Mouse (Mus musculus): ENCODE data around the gene Bad. TPM values are rescaled to one million over a fixed set of nuclear protein-coding genes. Genes with fewer than 3 reads are reported as not detected.

Bad gene
- polyA plus RNA-seq, 1 experiment from 2014 or later: 79.3 TPM

DNA sequence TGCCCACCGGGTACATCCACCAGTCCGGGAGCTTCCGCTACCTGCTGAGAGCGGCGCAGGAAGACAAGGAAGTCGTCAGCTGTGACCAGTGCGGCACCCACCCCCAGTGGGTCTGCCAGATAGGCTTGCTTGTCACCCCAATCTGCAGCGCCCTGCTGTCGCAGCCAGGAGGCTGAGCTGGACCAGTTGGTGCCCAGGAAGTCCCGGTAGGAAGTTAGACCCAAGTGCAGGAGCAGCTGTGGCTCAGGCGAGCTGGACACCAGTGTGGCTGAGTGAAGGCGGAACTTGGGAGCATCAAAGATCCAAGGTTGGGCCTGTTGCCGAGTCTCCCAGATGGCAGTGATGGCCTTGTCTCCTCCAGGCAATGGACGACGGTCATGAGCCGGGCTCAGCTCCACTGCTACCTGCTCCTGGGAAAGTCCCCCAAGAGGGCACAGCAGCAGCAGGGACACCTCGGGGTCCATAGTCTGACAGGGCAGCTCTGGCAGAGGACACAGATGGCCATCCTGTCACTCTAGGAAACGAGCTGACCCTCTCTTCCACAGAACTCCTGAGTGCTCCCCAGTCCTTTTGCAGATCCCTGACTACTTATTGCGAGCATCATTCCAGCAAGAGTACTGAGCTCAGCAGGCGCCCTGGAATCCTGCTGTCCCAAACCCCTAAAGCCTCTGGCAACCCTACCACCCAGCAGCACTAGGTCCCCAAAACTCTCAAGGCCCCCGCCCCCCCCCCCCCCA lies 53.8 kb downstream of the Bad start:
- ATAC-seq (ENCODE audit: low FRiP score, low TSS enrichment) (no peak), DNase-seq (no peak)
- peak overlapping the region; percentile 63 for H3K4me3 ChIP-seq (replicated peaks; ENCODE audit: low read depth, low read length)
- H3K36me3 ChIP-seq (ENCODE audit: control insufficient read depth, insufficient read depth, low read length): peaks cover 22% of the 10 kb centered on the region
- WGBS: 48% methylated on average over 21 of the region's 21 CpGs
- H3K4me2 ChIP-seq (ENCODE audit: low read length): peak overlapping the region; percentile 87
- H3K9me3 ChIP-seq (ENCODE audit: control insufficient read depth, low read length): no peaks in the 10 kb centered on the region
- H3K9ac ChIP-seq (replicated peaks; ENCODE audit: low read length): peak overlapping the region; percentile 73
- no peaks in the 10 kb centered on the region for H3K27me3 ChIP-seq (ENCODE audit: control insufficient read depth, insufficient read depth, low read length)
- H3K4me1 ChIP-seq (ENCODE audit: control insufficient read depth, insufficient read depth, low read length): peaks cover 34% of the 10 kb centered on the region
- H3K27ac ChIP-seq (replicated peaks; ENCODE audit: low read depth, low read length): 0 out of 2 replicates have a peak overlapping the region, but pooled peaks have one; percentile 67

DNA sequence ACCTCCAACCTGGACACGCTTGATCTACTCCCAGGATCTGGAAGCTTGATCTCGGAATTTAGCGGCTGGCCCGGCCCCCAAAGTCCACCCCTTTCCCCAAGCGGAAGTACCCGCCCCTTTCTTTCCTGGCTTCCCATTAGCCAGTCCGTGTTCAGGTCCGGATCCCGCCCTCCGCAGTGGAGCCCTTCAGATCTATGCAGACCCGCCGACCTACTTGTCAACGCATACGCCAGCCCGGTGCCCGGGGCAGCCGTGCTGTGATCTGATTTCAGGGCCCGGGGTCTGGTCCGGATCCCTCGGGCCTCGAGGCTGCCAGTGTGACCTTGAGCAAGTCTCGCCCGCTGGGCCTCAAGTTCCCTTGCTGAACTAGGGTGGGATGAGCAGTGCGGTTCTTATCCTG lies 54.3 kb downstream of the Bad start, which contains the start of the genes Nudt22 and Trpt1:
TSS of gene Nudt22 (minus strand) at position 112 of the 400 bp plus-strand sequence.
TSS of gene Trpt1 (plus strand) at position 126 of the 400 bp plus-strand sequence.
- H3K27me3 ChIP-seq (ENCODE audit: control insufficient read depth, insufficient read depth, low read length): no peaks in the 10 kb centered on the region
- peak within 1 kb of the TSS; percentile 63 for H3K4me3 ChIP-seq (replicated peaks; ENCODE audit: low read depth, low read length)
- peak; percentile 59 for ATAC-seq (ENCODE audit: low FRiP score, low TSS enrichment)
- H3K4me1 ChIP-seq (ENCODE audit: control insufficient read depth, insufficient read depth, low read length): peaks cover 34% of the 10 kb centered on the region
- H3K27ac ChIP-seq (replicated peaks; ENCODE audit: low read depth, low read length): peak within 1 kb of the TSS; percentile 67; the same call in 1 of the 2 replicates
- peak; percentile 88 for DNase-seq
- peaks cover 22% of the 10 kb centered on the region for H3K36me3 ChIP-seq (ENCODE audit: control insufficient read depth, insufficient read depth, low read length)
- H3K4me2 ChIP-seq (ENCODE audit: low read length): peak within 1 kb of the TSS; percentile 87
- H3K9me3 ChIP-seq (ENCODE audit: control insufficient read depth, low read length): no peaks in the 10 kb centered on the region
- under 1% methylated on average over 24 of the region's 24 CpGs for WGBS
- peak within 1 kb of the TSS; percentile 73 for H3K9ac ChIP-seq (replicated peaks; ENCODE audit: low read length)

GRCm38 (mm10) chr19:6997721-6998290 lies 56.1 kb downstream of the Bad start:
- DNase-seq: no peak
- Histone ChIP-seq H3K9ac (replicated peaks; ENCODE audit: low read length) (no peak overlapping the region), H3K9me3 (ENCODE audit: control insufficient read depth, low read length) (no peaks in the 10 kb centered on the region), H3K4me2 (ENCODE audit: low read length) (no peak overlapping the region), H3K36me3 (ENCODE audit: control insufficient read depth, insufficient read depth, low read length) (peaks cover 22% of the 10 kb centered on the region), H3K4me3 (replicated peaks; ENCODE audit: low read depth, low read length) (no peak overlapping the region), H3K4me1 (ENCODE audit: control insufficient read depth, insufficient read depth, low read length) (peaks cover 29% of the 10 kb centered on the region), H3K27me3 (ENCODE audit: control insufficient read depth, insufficient read depth, low read length) (no peaks in the 10 kb centered on the region), H3K27ac (replicated peaks; ENCODE audit: low read depth, low read length) (no peak overlapping the region)
- WGBS: 82% methylated on average over 9 of the region's 9 CpGs
- no peak for ATAC-seq (ENCODE audit: low FRiP score, low TSS enrichment)

DNA sequence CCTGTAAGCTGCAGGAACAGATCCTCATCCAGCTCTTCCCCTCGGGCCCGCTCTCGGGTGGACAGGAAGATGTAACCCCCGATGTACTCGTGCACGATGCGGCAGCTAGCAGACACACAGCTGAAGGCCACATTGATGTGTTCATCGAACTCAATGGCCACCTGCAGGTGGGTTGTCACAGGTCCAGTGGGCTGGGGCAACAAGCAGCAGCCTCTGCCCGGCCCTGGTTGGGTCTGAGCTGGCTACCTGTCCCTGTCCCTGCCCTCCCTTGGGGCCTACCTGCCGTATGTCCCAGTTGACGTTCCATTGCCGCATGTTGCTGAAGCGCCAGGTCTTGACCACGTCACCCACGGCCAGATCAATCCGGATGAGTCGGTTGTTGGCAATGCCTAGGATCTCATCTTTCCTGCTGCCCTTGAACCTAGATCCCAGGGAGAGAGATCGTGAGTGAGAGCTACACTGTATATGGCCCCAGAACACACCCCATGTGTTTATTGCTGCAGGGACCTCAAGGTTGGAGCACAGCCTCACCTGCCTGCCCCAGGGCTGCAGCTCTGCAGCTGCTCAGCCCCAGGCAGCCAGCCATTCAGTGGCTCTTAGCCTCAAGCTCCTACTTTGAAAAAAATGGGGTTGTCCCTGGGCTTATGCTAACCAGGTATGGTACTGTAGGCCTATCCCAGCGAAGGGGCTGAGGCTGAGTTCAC lies 57.9 kb downstream of the Bad start:
- H3K27me3 ChIP-seq (ENCODE audit: control insufficient read depth, insufficient read depth, low read length): no peaks in the 10 kb centered on the region
- no peak overlapping the region for H3K4me3 ChIP-seq (replicated peaks; ENCODE audit: low read depth, low read length)
- no peak for DNase-seq
- 96% methylated on average over 19 of the region's 19 CpGs for WGBS
- no peak overlapping the region for H3K4me2 ChIP-seq (ENCODE audit: low read length)
- no peaks in the 10 kb centered on the region for H3K9me3 ChIP-seq (ENCODE audit: control insufficient read depth, low read length)
- peaks cover 22% of the 10 kb centered on the region for H3K4me1 ChIP-seq (ENCODE audit: control insufficient read depth, insufficient read depth, low read length)
- no peak for ATAC-seq (ENCODE audit: low FRiP score, low TSS enrichment)
- H3K9ac ChIP-seq (replicated peaks; ENCODE audit: low read length): no peak overlapping the region
- peaks cover 22% of the 10 kb centered on the region for H3K36me3 ChIP-seq (ENCODE audit: control insufficient read depth, insufficient read depth, low read length)
- no peak overlapping the region for H3K27ac ChIP-seq (replicated peaks; ENCODE audit: low read depth, low read length)

Small RNAs within 50 kb of the gene (microRNA-seq; reads per million reads assigned to microRNA genes)
- 2.5 reads per million, percentile 17 among the genes with 10 or more reads in this experiment for gene Mir6990

Other genes with a start within 250 kb of the Bad start
- gene Rps6ka4, start 101.2 kb upstream of the Bad start, polyA plus RNA-seq (2014; fragmentation: Nextera tagmentation; extraction: Ambion mirVana): 6.0 and 6.8 TPM in 2 replicates
- gene Ccdc88b, start 83.7 kb upstream of the Bad start, polyA plus RNA-seq (2014; fragmentation: Nextera tagmentation; extraction: Ambion mirVana): 0.23 and 0.49 TPM in 2 replicates
- gene Trmt112, start 32.2 kb upstream of the Bad start, polyA plus RNA-seq (2014; fragmentation: Nextera tagmentation; extraction: Ambion mirVana): 115 and 140 TPM in 2 replicates
- gene Prdx5, start 31.8 kb upstream of the Bad start, polyA plus RNA-seq (2014; fragmentation: Nextera tagmentation; extraction: Ambion mirVana): 215 and 328 TPM in 2 replicates
- 6.9 and 13.6 TPM in 2 replicates for gene Esrra, start 20.0 kb upstream of the Bad start, polyA plus RNA-seq (2014; fragmentation: Nextera tagmentation; extraction: Ambion mirVana)
- 0.53 and 0.78 TPM in 2 replicates for gene Catsperz, start 16.5 kb upstream of the Bad start, polyA plus RNA-seq (2014; fragmentation: Nextera tagmentation; extraction: Ambion mirVana)
- gene Kcnk4, start 7.3 kb upstream of the Bad start, polyA plus RNA-seq (2014; fragmentation: Nextera tagmentation; extraction: Ambion mirVana): 1.9 and 3.4 TPM in 2 replicates
- gene Gpr137, start 619 bp downstream of the Bad start, polyA plus RNA-seq (2014; fragmentation: Nextera tagmentation; extraction: Ambion mirVana): 56.0 and 60.4 TPM in 2 replicates
- gene Ppp1r14b, start 33.1 kb downstream of the Bad start, polyA plus RNA-seq (2014; fragmentation: Nextera tagmentation; extraction: Ambion mirVana): 198 and 257 TPM in 2 replicates
- 6.3 and 8.8 TPM in 2 replicates for gene Plcb3, start 34.6 kb downstream of the Bad start, polyA plus RNA-seq (2014; fragmentation: Nextera tagmentation; extraction: Ambion mirVana)
- gene Fkbp2, start 38.6 kb downstream of the Bad start, polyA plus RNA-seq (2014; fragmentation: Nextera tagmentation; extraction: Ambion mirVana): 73.8 and 86.9 TPM in 2 replicates
- gene Vegfb, start 45.8 kb downstream of the Bad start, polyA plus RNA-seq (2014; fragmentation: Nextera tagmentation; extraction: Ambion mirVana): 33.1 and 47.3 TPM in 2 replicates
- gene Dnajc4, start 50.7 kb downstream of the Bad start, polyA plus RNA-seq (2014; fragmentation: Nextera tagmentation; extraction: Ambion mirVana): 23.1 and 26.7 TPM in 2 replicates
- 19.4 and 20.2 TPM in 2 replicates for gene Nudt22, start 54.3 kb downstream of the Bad start, polyA plus RNA-seq (2014; fragmentation: Nextera tagmentation; extraction: Ambion mirVana)
- gene Trpt1, start 54.3 kb downstream of the Bad start, polyA plus RNA-seq (2014; fragmentation: Nextera tagmentation; extraction: Ambion mirVana): 18.6 and 20.0 TPM in 2 replicates
- gene Fermt3, start 77.6 kb downstream of the Bad start, polyA plus RNA-seq (2014; fragmentation: Nextera tagmentation; extraction: Ambion mirVana): 1.7 and 3.0 TPM in 2 replicates
- gene Stip1, start 98.1 kb downstream of the Bad start, polyA plus RNA-seq (2014; fragmentation: Nextera tagmentation; extraction: Ambion mirVana): 180 and 217 TPM in 2 replicates
- 3.4 and 3.9 TPM in 2 replicates for gene Macrod1, start 114.9 kb downstream of the Bad start, polyA plus RNA-seq (2014; fragmentation: Nextera tagmentation; extraction: Ambion mirVana)
- 7.0 and 10.2 TPM in 2 replicates for gene Flrt1, start 163.9 kb downstream of the Bad start, polyA plus RNA-seq (2014; fragmentation: Nextera tagmentation; extraction: Ambion mirVana)

Measured in midbrain, embryonic 14.5 days (tissue).